Mouse (Mus musculus): ENCODE results near the gene Rasl11b.

Gene Rasl11b

DNA sequence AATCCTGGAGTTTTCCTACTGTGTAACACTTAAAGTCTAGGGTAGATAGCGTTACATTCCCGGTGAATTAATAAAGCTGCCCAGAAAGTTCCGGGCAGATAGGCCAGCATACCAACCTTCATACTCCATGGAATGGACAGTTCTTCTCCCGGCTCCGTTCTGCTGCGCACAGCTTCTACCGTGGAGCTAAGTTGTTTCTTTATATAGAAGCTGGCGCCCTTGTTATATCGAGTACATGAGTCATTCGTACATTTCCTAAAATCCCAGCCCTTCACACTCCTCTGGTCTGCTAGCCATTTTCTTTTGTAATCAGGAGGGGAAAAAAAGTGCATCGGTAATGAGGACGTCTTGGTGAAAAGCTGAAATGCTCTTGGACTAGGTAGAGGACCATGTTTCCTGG, 7.0 kb upstream of the Rasl11b start:
- in situ Hi-C loops (cut with MboI, MseI) = no loop called here

DNA sequence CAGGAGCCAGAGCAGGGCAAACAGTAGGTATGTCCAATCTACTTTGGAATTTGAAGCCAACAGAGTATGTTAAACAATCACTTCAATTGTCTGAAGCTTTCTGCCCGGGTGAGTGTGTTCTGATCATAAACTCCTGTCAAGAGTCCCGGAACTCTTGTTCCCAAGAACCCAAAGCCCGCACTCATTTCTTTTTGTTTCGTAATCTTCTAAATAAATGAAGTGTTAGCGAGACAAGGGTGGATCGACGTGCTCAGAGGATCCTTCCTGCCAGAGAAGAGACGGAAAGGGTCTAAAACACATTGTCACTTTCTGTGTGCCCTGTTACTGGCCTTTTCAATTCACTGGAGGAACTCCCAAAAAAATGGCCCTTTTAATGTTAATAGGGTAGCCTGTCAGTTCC, 6.2 kb upstream of the Rasl11b start:
- in situ Hi-C loops (cut with MboI, MseI) = no loop called here

DNA sequence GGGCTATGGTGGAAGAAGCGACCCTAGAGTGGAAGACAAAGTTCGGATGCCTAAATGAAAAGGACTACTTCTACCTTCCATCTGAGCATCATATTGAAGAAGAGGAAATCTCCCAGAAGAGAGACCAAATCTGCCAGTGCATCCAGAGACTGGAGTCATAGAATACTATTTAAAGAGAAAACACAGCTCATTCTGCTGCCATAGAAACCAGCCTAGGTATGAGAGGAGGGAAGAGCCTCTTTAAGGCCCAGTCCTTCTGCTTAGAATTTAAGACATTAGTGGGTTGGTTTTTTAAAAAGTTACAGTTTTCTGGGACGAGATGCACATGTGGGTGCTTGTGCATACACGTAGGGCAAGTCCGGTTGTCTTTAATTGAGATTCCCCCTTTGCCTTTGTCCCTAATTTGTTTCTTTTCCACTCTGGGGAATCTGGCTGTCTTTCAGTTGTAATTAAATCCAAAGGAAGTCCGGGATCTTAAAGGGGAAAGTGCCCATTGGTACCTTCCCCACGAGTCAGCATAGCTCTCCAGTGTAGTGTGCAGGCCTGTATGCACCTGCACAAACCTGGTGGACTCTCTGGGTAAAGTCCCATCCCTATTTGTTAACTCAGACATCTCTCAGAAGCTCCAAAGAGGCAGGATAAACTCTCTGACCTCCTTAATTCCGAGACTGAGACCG, 5.5 kb upstream of the Rasl11b start:
- in situ Hi-C loops (cut with MboI, MseI) = no loop called here

DNA sequence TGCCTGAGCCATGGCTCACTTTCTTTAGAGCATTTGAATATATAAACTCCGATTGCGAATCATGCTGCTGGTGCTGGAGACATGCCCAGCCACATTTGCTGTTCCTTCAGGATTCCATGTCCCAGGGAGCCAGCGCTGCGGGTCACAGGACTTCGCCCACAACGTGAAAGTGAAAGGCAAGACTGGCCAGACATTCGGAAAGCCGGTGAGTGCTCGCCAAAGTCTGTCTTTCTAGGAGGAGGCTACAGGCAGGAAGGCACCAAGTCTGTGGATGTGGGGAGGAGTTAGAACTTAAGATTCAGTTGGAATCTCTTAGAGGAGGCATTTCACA, 5.0 kb upstream of the Rasl11b start:
- in situ Hi-C loops (cut with MboI, MseI) = no loop called here

DNA sequence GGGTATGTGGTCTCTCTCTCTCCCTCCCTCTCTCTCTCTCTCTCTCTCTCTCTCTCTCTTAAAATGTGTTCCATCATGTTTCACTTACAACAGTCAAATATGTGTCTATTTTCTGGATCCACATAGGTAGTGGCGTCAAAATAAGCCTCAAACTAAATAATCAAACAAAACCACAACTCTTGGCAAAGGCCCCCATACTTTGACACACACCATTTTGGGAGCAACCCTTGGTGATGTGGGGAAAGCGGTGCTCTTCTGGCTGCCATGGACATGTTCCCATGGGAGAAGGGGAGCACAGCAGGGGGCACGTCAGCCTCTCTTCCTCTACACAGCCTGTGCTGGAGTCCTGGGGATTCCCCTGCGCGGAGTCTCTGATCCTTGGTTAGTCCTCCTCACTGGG, 4.2 kb upstream of the Rasl11b start:
- in situ Hi-C loops (cut with MboI, MseI) = no loop called here

DNA sequence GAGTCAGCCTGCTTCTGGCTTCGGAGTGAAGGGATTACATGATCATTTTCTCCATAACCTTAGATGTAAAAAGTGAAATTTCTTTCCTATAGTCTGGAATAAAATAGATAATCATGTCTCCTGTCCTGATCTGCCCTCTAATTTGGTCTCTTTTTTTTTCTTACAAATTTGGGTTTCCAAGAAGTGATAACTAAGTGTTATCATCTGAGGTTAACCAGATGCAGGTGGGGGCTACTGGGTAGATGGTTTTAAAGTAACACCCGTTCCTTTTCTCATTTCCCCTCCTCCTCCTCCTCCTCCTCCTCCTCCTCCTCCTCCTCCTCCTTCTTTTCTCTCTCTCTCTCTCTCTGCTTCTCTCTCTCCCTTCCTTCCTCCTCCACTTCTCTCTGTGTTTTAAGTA, 2.1 kb upstream of the Rasl11b start:
- in situ Hi-C loops (cut with MboI, MseI) = no loop called here

DNA sequence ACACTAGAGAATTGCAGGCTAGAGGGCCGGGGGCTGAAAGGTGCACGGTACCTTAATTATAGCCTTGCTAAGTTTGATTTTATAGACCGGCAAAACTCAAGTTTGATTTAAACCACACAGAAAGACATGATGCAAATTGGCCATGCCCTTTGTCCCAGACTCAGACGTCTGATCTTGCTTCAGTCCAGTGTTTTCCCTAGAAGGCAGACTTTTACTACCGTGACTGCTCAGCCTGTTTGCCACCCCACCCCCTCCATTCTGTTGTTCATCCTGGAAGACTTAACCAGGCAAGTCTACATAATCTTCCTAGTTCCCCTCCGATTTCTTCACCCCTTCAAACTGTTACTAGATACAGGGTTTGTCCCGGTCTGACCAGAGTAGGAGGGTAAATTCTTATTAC, 1.5 kb upstream of the Rasl11b start:
- in situ Hi-C loops (cut with MboI, MseI) = no loop called here

DNA sequence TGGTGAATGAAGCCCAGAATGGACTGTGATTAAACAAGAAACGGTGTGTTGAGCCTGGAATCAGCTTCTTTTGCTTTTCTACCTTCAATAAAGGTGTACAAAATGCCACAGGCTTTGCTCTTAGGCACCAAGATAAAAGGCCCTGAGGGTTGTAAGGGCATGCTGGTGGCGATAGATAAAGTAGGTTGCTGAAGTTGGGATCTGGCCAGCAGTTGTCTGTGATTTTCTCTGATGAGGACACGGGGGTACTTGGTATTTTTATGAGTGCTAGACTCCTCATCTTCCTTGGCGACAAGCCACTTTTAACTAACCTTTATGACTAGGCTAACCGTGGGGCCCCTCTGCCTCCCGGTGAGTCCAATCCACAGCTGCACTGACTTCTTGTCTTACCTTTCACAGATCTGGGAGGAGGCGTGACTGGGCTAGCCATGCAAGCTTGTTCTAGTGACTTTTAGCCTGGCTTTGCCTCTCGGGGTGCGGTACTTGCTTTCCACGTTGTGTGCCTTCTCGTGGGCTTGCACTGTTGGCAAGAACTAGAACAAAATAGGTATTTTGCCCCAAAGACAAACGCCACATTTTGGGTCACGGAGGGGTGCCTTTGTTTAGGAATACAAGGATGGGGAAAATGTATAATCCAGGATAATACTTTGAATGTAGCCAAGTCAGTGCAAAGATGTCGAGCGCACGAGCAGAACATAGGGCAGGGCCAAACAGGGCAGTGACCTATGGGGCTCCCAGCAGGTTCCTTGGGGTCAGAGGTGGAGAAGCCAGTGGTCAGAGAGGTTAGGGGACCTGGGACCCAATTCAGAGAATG, 852 bp upstream of the Rasl11b start:
- in situ Hi-C loops (cut with MboI, MseI) = no loop called here

DNA sequence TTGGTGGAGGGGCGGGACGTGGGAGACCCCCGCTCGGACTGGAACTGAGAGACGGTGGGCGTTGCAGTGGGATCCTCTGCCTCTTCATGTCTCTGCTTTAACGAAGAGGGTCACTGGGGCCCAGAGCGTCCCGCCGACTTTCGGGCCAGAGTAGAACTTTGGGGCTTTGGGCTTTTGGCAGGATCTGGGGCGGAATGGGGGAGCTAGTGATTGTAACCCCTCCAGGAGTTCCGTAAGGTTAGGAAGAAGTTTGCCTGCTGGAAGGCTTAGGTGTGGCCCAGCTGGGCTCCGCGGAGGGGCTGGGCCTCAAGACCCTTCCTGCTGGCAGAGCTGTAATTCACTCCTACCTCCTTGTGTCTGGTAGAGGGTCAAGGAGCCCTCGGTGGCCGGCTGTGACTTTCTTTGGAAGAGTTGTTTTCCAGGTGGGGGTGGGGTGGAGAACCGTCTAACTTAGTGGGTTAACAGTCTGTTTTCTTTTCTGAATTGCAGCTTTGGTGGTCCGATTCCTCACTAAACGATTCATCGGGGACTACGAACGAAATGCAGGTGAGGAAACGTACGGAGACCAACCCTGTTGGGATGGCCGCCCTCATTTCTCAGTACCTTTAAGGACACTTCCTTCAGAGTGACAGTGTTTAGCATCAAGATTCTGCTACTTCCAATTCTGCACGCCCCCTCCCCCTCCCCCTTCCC, 674 bp downstream of the Rasl11b start:
- in situ Hi-C loops (cut with MboI, MseI) = no loop called here

DNA sequence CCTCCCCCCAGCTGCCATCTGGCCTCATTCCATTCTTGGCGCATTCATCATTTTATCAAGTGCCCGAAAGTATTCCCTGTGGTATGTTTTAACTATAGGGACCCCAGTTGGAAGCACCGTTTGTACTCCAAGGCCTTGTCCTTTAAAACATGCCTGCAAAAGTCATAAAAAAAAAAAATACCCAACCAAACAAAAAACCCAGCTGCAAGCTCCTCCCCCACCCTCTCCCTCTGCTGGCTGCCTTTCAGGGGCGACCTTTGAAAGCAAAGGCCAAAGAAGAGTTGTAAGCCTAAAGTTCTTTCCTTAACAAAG, 1.2 kb downstream of the Rasl11b start:
- in situ Hi-C loops (cut with MboI, MseI) = no loop called here

DNA sequence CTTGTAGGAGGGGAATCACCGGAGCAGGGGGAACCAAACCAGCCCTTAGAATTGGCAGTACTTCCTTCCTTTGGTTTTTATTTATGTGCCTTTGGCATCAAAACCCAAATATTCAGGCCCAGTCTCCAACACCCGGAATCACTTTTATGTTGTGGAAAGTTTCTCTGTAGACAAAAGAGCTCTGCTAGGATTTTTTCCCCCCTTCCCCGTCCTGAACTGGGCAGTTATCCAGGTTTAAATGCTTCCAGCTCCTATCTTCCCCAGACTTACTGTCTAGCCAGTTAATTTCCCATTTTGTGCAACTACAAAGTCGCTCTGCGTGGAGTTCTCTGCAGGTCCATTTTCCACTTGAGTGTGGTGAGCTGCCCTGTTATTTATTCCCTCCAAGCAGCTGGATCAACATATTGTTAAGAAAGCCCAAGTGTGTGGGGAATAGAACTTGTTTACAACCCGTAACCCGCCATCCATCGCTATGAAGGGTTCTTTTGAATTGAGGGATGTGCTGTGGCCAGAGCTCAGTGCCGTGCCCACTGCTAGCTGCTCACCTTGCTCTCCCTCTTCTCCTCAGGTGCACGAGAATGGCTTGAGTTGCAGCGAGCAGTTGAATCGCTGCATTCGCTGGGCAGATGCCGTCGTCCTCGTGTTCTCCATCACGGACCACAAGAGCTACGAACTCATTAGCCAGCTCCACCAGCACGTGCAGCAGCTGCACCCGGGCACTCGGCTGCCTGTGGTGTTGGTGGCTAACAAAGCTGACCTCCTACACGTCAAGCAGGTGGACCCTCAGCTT, 2.6 kb downstream of the Rasl11b start:
- in situ Hi-C loops (cut with MboI, MseI) = no loop called here

DNA sequence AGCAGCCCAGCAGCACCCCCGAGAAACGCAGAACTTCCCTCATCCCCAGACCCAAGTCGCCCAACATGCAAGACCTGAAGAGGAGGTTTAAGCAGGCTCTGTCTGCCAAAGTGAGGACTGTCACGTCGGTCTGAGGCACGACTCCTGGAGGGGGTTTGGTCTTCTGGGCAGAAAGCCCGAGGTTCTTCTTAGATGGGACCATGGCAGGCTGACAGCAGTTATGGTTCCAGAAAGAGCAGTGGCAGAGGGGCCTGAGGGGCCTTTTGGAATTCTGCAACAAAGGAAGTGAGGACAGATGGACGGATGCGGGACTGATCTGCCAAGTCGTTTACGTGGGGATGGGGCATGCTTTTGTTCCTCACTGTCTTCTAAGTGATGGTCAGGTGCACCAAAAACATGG, 3.4 kb downstream of the Rasl11b start:
- in situ Hi-C loops (cut with MboI, MseI) = no loop called here

DNA sequence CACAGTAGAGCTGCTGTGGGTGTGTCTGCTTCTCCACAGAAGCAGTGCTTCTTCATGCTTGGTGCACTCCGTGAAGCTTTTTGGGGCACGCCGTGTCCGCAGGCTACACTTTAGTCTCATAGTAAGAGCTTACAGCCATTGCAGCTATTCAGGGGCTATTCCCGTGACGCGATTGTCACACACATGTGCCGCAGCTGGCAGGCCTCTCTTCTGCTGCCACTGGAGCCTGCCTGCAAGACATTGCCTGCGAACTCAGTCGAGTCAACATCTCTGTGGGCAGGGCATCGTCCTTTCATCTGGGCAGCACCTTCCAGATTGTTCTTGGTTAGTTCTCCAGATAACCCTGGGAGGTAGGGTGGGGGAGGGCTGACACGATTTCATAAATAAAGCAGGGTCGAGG, 4.7 kb downstream of the Rasl11b start:
- in situ Hi-C loops (cut with MboI, MseI) = no loop called here

DNA sequence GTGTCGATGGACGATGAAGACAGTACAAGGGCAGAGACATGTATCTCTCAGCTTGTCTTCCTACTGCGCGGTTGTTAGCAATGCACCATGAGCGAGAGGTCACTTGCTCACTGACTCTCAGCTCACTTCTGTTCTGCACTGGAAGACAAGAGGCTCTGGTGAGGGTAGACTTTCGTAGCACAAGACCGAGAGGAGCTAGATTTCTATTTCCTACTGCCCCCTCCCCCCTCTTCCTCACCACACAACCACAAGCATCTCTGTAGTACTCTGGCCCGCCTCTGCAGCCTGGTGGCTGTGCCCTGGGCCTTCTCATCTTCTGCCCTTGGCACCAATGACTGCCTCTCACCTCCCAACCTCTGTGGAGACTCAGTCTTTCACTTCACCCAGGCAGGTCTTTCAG, 5.4 kb downstream of the Rasl11b start:
- in situ Hi-C loops (cut with MboI, MseI) = no loop called here

DNA sequence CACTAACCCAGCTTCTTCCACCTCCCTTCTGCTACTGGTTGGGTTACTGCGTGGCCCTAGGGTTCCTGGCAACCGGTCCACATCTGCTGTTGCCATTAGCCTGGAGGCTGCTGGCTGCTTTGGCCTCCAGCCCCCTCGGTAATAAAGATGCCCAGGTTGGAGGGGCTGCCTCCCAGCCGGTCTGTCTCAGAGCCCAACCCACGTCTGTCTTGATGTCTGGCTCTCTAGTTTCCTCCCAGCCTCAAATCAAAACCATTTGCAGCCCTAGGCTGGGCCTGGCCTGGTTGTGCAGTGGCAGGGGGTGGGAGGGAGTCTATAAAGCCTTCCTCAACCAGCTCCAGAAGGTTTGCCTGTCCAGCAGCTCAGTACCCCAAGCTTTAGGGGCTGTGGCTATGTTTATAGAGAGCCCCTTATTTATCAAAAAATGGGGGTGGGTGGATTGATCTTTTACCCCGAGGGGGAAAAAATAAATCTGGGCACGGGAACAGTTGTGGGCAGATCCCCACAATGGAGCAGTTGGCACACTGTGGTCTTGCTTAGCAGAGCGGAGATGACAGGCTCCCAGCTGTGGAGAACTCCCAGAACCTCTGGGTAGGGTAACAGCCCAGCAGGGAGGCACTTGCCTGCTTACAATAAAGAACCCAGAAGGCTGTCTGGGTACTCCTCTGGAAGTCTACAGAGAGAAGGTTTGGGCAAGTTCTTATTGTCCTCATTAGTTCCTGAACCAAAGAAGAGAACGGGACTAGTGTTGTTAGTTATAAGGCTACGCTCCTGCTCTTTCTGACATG, 6.7 kb downstream of the Rasl11b start:
- in situ Hi-C loops (cut with MboI, MseI) = no loop called here

DNA sequence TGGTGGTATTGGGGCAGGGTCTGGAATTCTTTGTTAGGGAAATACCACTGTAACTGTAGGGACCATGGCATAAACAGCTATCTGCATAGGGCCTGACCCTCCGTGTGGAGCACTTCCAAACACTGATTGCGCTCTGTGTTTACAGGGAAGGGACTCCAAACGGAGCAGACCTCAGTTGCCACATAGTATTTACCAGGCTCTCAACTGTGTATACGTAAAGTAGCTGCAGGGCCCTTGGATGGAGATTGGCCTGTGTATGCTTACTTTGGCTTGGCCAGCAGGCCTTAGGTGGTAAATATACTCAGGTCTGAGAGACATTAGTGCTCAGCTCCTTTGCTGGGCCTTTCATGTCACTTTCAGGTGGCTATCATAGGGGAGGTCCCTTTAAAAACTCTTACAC, 7.4 kb downstream of the Rasl11b start:
- in situ Hi-C loops (cut with MboI, MseI) = no loop called here

DNA sequence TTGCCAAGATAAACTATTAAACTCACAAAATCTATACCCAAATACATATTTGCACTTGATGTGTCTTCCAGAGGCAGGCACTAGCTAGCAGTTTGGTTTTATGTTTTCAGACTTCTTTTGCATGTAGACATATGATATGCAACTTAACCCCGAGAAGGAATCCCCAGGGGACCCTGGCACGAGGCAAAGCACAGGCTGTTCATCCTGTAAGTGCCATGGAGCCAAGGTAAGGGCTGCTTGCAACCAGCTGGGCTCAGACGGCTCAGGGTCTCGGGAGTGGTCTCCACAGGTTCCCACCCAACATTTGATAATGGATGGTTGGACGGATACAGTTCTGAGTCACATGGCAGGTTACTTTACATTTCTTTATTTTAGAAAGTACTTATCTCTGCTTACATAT, 9.4 kb downstream of the Rasl11b start:
- in situ Hi-C loops (cut with MboI, MseI) = no loop called here

DNA sequence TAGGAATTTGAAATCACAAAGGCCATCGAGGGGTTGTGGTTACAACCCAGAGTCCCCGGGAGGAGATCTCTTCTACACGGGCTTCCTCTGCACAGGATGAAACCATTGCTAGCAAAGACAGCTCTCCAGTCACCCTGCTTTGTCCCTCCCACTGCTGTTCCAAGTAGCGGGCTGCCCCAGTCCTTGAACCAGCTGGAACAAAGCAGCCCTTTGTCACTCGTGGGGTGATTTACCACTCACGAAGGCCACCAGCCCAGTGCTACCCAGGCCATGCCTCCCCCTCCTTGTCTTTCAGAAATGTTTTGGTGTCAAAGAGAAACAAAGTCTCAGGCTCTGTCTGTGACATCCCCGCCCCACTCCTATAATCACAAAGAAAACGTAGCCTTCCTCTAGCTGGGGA, 10.4 kb downstream of the Rasl11b start:
- in situ Hi-C loops (cut with MboI, MseI) = no loop called here

DNA sequence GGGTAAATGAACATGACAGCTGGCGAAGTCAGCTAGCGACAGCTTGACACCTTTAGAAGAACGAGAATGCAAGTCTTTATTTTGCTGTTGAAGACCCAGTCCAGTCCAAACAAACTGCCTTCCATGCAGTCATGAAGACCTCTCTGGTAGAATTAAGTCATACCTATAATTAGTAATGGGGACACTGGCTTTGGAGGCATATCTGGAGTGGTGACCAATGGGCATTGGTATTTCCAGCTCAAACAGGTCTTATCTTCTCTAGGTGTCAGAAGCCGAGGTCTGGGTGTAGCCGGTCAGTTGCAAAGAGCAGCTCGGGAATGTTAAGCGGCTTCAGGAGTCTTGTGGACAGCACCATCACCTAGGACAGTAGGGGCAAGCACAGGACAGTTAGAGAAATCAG, 11.0 kb downstream of the Rasl11b start:
- in situ Hi-C loops (cut with MboI, MseI) = no loop called here

DNA sequence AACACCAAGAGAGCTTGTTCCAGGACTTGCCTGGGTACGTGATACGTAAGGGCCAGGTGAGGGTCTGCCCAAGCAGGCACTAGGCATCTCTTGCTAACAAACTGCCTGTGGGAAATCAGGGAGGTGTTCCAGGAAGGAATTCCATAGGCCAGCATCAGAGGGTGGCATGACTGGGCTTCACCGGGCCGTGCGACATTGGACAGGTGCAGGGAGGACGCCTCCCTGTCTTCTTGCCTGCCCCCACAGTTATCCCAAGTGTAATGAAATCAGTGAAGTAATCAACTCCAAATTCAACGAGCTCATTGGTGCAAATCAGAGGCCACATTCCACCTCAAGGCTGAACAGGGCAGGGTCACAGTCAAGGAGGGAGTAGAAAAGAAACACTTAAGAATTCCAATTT, 11.6 kb downstream of the Rasl11b start:
- in situ Hi-C loops (cut with MboI, MseI) = no loop called here

DNA sequence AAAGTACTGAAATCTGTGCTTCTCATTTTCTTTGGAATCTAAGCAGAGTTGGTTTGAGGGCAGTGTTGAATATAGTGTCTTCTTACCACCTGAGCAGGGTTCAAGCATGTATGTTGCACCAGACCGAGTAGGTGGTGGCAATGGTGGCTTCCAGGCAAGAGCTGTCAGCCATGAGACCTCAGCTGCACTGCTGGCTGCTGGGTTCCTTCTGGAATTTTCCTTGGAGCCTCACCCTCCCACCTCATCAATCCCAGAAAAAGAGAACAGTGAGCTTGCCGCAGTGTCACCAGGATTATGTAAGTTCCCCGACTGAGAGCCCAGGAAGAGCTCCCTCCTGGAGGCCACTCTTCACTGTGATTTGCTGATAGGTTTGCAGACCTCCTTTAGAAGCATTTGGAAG, 12.1 kb downstream of the Rasl11b start:
- in situ Hi-C loops (cut with MboI, MseI) = no loop called here

DNA sequence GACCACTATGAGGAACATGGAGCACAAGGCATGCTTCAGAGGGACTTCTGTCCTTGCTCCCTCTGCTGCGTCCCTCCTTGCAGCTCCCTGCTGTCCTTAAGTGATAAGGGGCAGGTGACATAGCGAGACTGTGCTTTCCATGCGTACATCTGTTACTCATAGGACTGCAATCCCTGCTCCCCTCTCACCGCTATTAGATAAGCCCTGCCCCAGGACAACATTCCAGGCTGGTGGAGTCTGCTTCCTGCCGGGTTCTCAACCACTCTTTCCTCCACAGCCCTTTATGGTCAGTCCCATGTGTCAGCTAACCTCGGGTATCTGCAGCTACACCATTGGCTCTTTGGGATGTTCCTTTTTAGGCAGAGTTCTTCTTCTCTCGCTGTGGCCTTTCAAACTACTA, 13.4 kb downstream of the Rasl11b start:
- in situ Hi-C loops (cut with MboI, MseI) = no loop called here
